Comparison of ENCODE assay signal across 8 mouse cellular contexts in the genomic region with DNA sequence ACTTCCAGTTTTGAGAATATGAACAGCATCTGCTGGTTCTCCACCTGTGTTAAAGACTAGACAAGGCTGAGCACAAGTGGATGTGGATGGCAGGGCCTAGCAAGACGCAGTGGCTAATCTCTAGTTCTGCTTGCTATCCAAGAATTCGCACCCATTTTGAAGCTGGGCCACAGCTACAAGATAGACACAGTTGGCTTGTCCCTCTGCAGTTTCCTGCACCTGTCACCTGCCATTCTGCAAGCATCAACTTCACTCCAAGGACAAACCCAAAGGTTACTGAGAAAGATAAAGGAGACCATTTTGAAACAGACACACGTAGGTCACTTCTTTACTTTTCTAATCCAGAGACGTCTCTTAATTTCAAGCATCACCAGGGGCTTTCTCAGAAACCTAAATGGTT. TPM values are rescaled to one million over a fixed set of nuclear protein-coding genes. Genes with fewer than 3 reads are reported as not detected.
A peak's percentile ranks its signal among the peaks of the same experiment; 100 is the strongest.
DNase-seq lines count a peak whose midpoint lies in the region; ATAC-seq and TF ChIP-seq lines count a peak whose summit lies in the region.

No protein-coding gene starts in this region.

- no peak for ATAC-seq in heart, embryonic 16.5 days (replicated peaks; ENCODE audit: extremely low read depth, insufficient read depth, low FRiP score)
- no peak for ATAC-seq in hindbrain, embryonic 11.5 days (ENCODE audit: low FRiP score)
- no peak for ATAC-seq in midbrain, embryonic 11.5 days (ENCODE audit: low FRiP score)

- no peaks in the 10 kb centered on the region for H3K27me3 ChIP-seq in heart, embryonic 16.5 days (ENCODE audit: control insufficient read depth, insufficient read depth, low read length)
- H3K27me3 ChIP-seq in MEL (ENCODE audit: control insufficient read depth in 1 of 2, insufficient read depth in 2 of 2, low read length in 2 of 2), result no peaks in the 10 kb centered on the region
- no peaks in the 10 kb centered on the region for H3K27me3 ChIP-seq in hindbrain, embryonic 11.5 days (ENCODE audit: control insufficient read depth, insufficient read depth, low read length)
- no peaks in the 10 kb centered on the region for H3K27me3 ChIP-seq in midbrain, embryonic 11.5 days (ENCODE audit: control insufficient read depth, insufficient read depth, low read length)

- H3K79me2 ChIP-seq in MEL (ENCODE audit: control insufficient read depth, insufficient read depth, low read length, poor library complexity), result peaks cover 25% of the 10 kb centered on the region

- TF ChIP-seq CTCF in MEL (IDR thresholded peaks at IDR 0.05 in 2 of 3, conservative IDR thresholded peaks at IDR 0.05 in 1 of 3; ENCODE audit: control insufficient read depth in 1 of 3, insufficient read depth in 1 of 3, low read depth in 2 of 3, low read length in 3 of 3, poor library complexity in 1 of 3, severe bottlenecking in 1 of 3), result no peak

- H3K4me1 ChIP-seq in heart, embryonic 16.5 days (ENCODE audit: control insufficient read depth, insufficient read depth, low read length), result peaks cover 29% of the 10 kb centered on the region
- H3K4me1 ChIP-seq in MEL (ENCODE audit: control insufficient read depth in 1 of 2, insufficient read depth in 2 of 2, low read length in 2 of 2), result peaks cover 36 to 40% of the 10 kb centered on the region in 2 experiments
- 0 out of 2 replicates have a peak, but pooled peaks cover 2% of the 10 kb centered on the region for H3K4me1 ChIP-seq in hindbrain, embryonic 11.5 days (replicated peaks; ENCODE audit: control insufficient read depth, insufficient read depth, low read length)
- H3K4me1 ChIP-seq in midbrain, embryonic 11.5 days (ENCODE audit: control insufficient read depth, insufficient read depth, low read length), result peaks cover 6% of the 10 kb centered on the region

- H3K4me2 ChIP-seq in heart, embryonic 16.5 days (ENCODE audit: low read depth, low read length), result peak overlapping the region; percentile 82
- H3K4me2 ChIP-seq in hindbrain, embryonic 11.5 days (replicated peaks; ENCODE audit: low read depth, low read length), result peak overlapping the region; percentile 70
- H3K4me2 ChIP-seq in midbrain, embryonic 11.5 days, result peak overlapping the region; percentile 41

- H3K9ac ChIP-seq in heart, embryonic 16.5 days (ENCODE audit: low read length), result peak overlapping the region; percentile 77
- H3K9ac ChIP-seq in MEL (ENCODE audit: control insufficient read depth, low read depth, low read length, poor library complexity, severe bottlenecking), result peak overlapping the region; percentile 82
- peak overlapping the region; percentile 63 for H3K9ac ChIP-seq in hindbrain, embryonic 11.5 days (ENCODE audit: low read depth, low read length)
- H3K9ac ChIP-seq in midbrain, embryonic 11.5 days (ENCODE audit: low read length), result peak overlapping the region; percentile 44

- H3K27ac ChIP-seq in heart, embryonic 16.5 days (ENCODE audit: low read length), result peak overlapping the region; percentile 95
- peak overlapping the region; percentile 84 for H3K27ac ChIP-seq in MEL (ENCODE audit: control insufficient read depth, low read depth, low read length)
- peak overlapping the region; percentile 80; the same call in 1 of the 2 replicates for H3K27ac ChIP-seq in hindbrain, embryonic 11.5 days (ENCODE audit: low read depth, low read length)
- 0 out of 2 replicates have a peak overlapping the region, but pooled peaks have one; percentile 70 for H3K27ac ChIP-seq in midbrain, embryonic 11.5 days (ENCODE audit: low read depth, low read length)

- TF ChIP-seq RAD21 in MEL (IDR thresholded peaks at IDR 0.05; ENCODE audit: low read depth, low read length), result no peak

- no peak for TF ChIP-seq EP300 in MEL (IDR thresholded peaks at IDR 0.05; ENCODE audit: low read depth in 1 of 2, low read length in 2 of 2)

- WGBS in heart, embryonic 16.5 days, result 56% methylated on average over 4 of the region's 4 CpGs
- WGBS in hindbrain, embryonic 11.5 days, result 70% methylated on average over 4 of the region's 4 CpGs
- WGBS in midbrain, embryonic 11.5 days, result 62% methylated on average over 4 of the region's 4 CpGs

- TF ChIP-seq POLR2A in MEL (IDR thresholded peaks at IDR 0.05; ENCODE audit: control insufficient read depth in 1 of 2, insufficient read depth in 1 of 2, low read depth in 1 of 2, low read length in 2 of 2, poor library complexity in 1 of 2), result no peak

- DNase-seq in heart, postnatal 4 days, result no peak
- DNase-seq in MEL (ENCODE audit: low read depth, low spot score), result peak; percentile 59
- DNase-seq in hindbrain, embryonic 11.5 days (ENCODE audit: low spot score), result peak; percentile 30
- DNase-seq in midbrain, embryonic 11.5 days (ENCODE audit: low spot score, missing footprints), result no peak
- DNase-seq in right cerebral cortex, postnatal 36 days (ENCODE audit: low spot score in 2 of 2), result no peak
- DNase-seq in retina, embryonic 14.5 days (ENCODE audit: low spot score), result no peak
- no peak for DNase-seq in c-Kit-positive CD71-positive TER-119-positive erythroid progenitor cells, embryonic 14.5 days (ENCODE audit: low spot score)

- no peaks in the 10 kb centered on the region for H3K9me3 ChIP-seq in heart, embryonic 16.5 days (replicated peaks; ENCODE audit: control insufficient read depth, low read length)
- no peaks in the 10 kb centered on the region for H3K9me3 ChIP-seq in MEL (replicated peaks; ENCODE audit: insufficient read depth, low read length)
- no peaks in the 10 kb centered on the region for H3K9me3 ChIP-seq in hindbrain, embryonic 11.5 days (ENCODE audit: control insufficient read depth, low read length)
- H3K9me3 ChIP-seq in midbrain, embryonic 11.5 days (ENCODE audit: control insufficient read depth, low read length), result no peaks in the 10 kb centered on the region

- H3K4me3 ChIP-seq in heart, embryonic 16.5 days (ENCODE audit: low read length), result peak overlapping the region; percentile 87
- H3K4me3 ChIP-seq in MEL (ENCODE audit: control insufficient read depth in 1 of 2, insufficient read depth in 1 of 2, low read depth in 2 of 2, low read length in 2 of 2), result peak overlapping the region; percentile 60 to 67
- H3K4me3 ChIP-seq in hindbrain, embryonic 11.5 days (ENCODE audit: low read depth, low read length), result peak overlapping the region; percentile 87; the same call in 1 of the 2 replicates
- peak overlapping the region; percentile 91 for H3K4me3 ChIP-seq in midbrain, embryonic 11.5 days (ENCODE audit: low read depth, low read length)

- H3K36me3 ChIP-seq in heart, embryonic 16.5 days (ENCODE audit: control insufficient read depth, insufficient read depth), result peaks cover 19% of the 10 kb centered on the region
- H3K36me3 ChIP-seq in MEL (ENCODE audit: control insufficient read depth in 1 of 2, insufficient read depth in 2 of 2, low read length in 2 of 2), result peaks cover 14 to 53% of the 10 kb centered on the region in 2 experiments
- H3K36me3 ChIP-seq in hindbrain, embryonic 11.5 days (ENCODE audit: control insufficient read depth, insufficient read depth, low read length), result peaks cover 6% of the 10 kb centered on the region; the same call in 1 of the 2 replicates
- H3K36me3 ChIP-seq in midbrain, embryonic 11.5 days (ENCODE audit: control insufficient read depth, insufficient read depth, low read length), result peaks cover 9% of the 10 kb centered on the region; the same call in 1 of the 2 replicates

TF ChIP-seq in MEL, 35 proteins besides CTCF, POLR2A, EP300 and RAD21:
- no peak for TF ChIP-seq ZC3H11A (IDR thresholded peaks at IDR 0.05; ENCODE audit: low read depth, low read length)
- TF ChIP-seq ETS1 (IDR thresholded peaks at IDR 0.05; ENCODE audit: low read depth, low read length), result peak; percentile 30; the same call in 1 of the 2 replicates

RNA-seq across cellular contexts. Expression of a gene that starts 1.2 kb away (rescaled TPM):
- 1,934 and 2,252 TPM in 2 replicates for polyA plus RNA-seq in heart, embryonic 16.5 days (2015; fragmentation: Nextera tagmentation; extraction: Ambion mirVana)
- 1,000 to 10,000 TPM; 1,376 to 1,487 TPM for total RNA-seq in heart, postnatal 4 days (2021)
- 444 and 518 TPM in 2 replicates for total RNA-seq in MEL (2012; rRNA removed)
- 1,000 to 10,000 TPM; 2,118 to 2,175 TPM for polyA plus RNA-seq in MEL (2012; ENCODE audit: insufficient read depth in 1 of 2, insufficient read length in 2 of 2, low read depth in 1 of 2, low replicate concordance in 2 of 2, missing spikeins in 1 of 2)
- 1,301 and 1,416 TPM in 2 replicates for polyA plus RNA-seq in hindbrain, embryonic 11.5 days (2014; fragmentation: Nextera tagmentation; extraction: Ambion mirVana)
- 1,347 and 1,422 TPM in 2 replicates for polyA plus RNA-seq in midbrain, embryonic 11.5 days (2014; fragmentation: Nextera tagmentation; extraction: Ambion mirVana)

RNA-seq across cellular contexts. Expression of a gene that starts 19.8 kb away (rescaled TPM):
- 0.28 and 0.30 TPM in 2 replicates for polyA plus RNA-seq in heart, embryonic 16.5 days (2015; fragmentation: Nextera tagmentation; extraction: Ambion mirVana)
- not detected for total RNA-seq in heart, postnatal 4 days (2021)
- total RNA-seq in MEL (2012; rRNA removed), result not detected in 2 replicates
- polyA plus RNA-seq in MEL (2012; ENCODE audit: insufficient read depth in 1 of 2, insufficient read length in 2 of 2, low read depth in 1 of 2, low replicate concordance in 2 of 2, missing spikeins in 1 of 2), result under 1 TPM in 1 of 2 experiments, not detected in 1; 0.08 TPM
- 0.91 and 1.1 TPM in 2 replicates for polyA plus RNA-seq in hindbrain, embryonic 11.5 days (2014; fragmentation: Nextera tagmentation; extraction: Ambion mirVana)
- polyA plus RNA-seq in midbrain, embryonic 11.5 days (2014; fragmentation: Nextera tagmentation; extraction: Ambion mirVana), result 1.3 and 1.5 TPM in 2 replicates

RNA-seq across cellular contexts. Expression of a gene that starts 19.8 kb away (rescaled TPM):
- polyA plus RNA-seq in heart, embryonic 16.5 days (2015; fragmentation: Nextera tagmentation; extraction: Ambion mirVana), result 22.1 and 24.0 TPM in 2 replicates
- 10 to 100 TPM; 12.2 to 12.5 TPM for total RNA-seq in heart, postnatal 4 days (2021)
- 0.52 and 1.0 TPM in 2 replicates for total RNA-seq in MEL (2012; rRNA removed)
- polyA plus RNA-seq in MEL (2012; ENCODE audit: insufficient read depth in 1 of 2, insufficient read length in 2 of 2, low read depth in 1 of 2, low replicate concordance in 2 of 2, missing spikeins in 1 of 2), result 1 to 10 TPM in 1 of 2 experiments, not detected in 1; 1.4 TPM
- 35.7 and 35.9 TPM in 2 replicates for polyA plus RNA-seq in hindbrain, embryonic 11.5 days (2014; fragmentation: Nextera tagmentation; extraction: Ambion mirVana)
- polyA plus RNA-seq in midbrain, embryonic 11.5 days (2014; fragmentation: Nextera tagmentation; extraction: Ambion mirVana), result 36.8 and 40.1 TPM in 2 replicates

RNA-seq across cellular contexts. Expression of a gene that starts 59.7 kb away (rescaled TPM):
- 31.5 and 46.1 TPM in 2 replicates for polyA plus RNA-seq in heart, embryonic 16.5 days (2015; fragmentation: Nextera tagmentation; extraction: Ambion mirVana)
- 10 to 100 TPM; 55.6 to 55.7 TPM for total RNA-seq in heart, postnatal 4 days (2021)
- 1.4 and 2.3 TPM in 2 replicates for total RNA-seq in MEL (2012; rRNA removed)
- 10 to 100 TPM in 1 of 2 experiments, not detected in 1; 11.2 TPM for polyA plus RNA-seq in MEL (2012; ENCODE audit: insufficient read depth in 1 of 2, insufficient read length in 2 of 2, low read depth in 1 of 2, low replicate concordance in 2 of 2, missing spikeins in 1 of 2)
- polyA plus RNA-seq in hindbrain, embryonic 11.5 days (2014; fragmentation: Nextera tagmentation; extraction: Ambion mirVana), result 5.7 and 5.8 TPM in 2 replicates
- 5.0 and 5.1 TPM in 2 replicates for polyA plus RNA-seq in midbrain, embryonic 11.5 days (2014; fragmentation: Nextera tagmentation; extraction: Ambion mirVana)

Comparison
In these comparisons a context has a peak if more than half of its experiments do, and no peak if none do; other contexts are left out.
1. DNase-seq: peak in MEL (single experiment) and hindbrain, embryonic 11.5 days (single experiment); none in heart, postnatal 4 days (single experiment), midbrain, embryonic 11.5 days (single experiment), right cerebral cortex, postnatal 36 days (0 of 2), retina, embryonic 14.5 days (single experiment) and c-Kit-positive CD71-positive TER-119-positive erythroid progenitor cells, embryonic 14.5 days (single experiment).
2. Peak in every context shown above with its lines, with median percentiles within 50 percentile points of each other: H3K27ac ChIP-seq, H3K4me2 ChIP-seq, H3K4me3 ChIP-seq and H3K9ac ChIP-seq.